Mouse (Mus musculus) thymus, adult 2 months (tissue): Measurements from ENCODE around the gene Camsap1. TPM values are rescaled to one million over a fixed set of nuclear protein-coding genes. Genes with fewer than 3 reads are reported as not detected.

Experiments
- DNase-seq: peaks from one replicate; pipeline ENCODE4 v3.0.0; 2021
- H3K27ac ChIP-seq: fragments of 200-500 bp; 2 replicates; pipeline ENCODE4 v1.5.1; 2012; ENCODE audit warnings: low read length, control low read depth; ENCODE audit not compliant: control insufficient read depth, insufficient read depth
- H3K27me3 ChIP-seq: fragments of 200-500 bp; 2 replicates; pipeline ENCODE4 v1.6.1; 2012; ENCODE audit warnings: mild to moderate bottlenecking, low read length, moderate library complexity, mixed read lengths; ENCODE audit not compliant: control insufficient read depth, insufficient read depth
- H3K36me3 ChIP-seq: fragments of 200-500 bp; 2 replicates; pipeline ENCODE4 v1.6.1; 2012; ENCODE audit warnings: mild to moderate bottlenecking, low read length, moderate library complexity; ENCODE audit not compliant: control insufficient read depth, insufficient read depth
- H3K4me1 ChIP-seq: fragments of 200-500 bp; replicated peaks from 2 replicates; pipeline ENCODE4 v1.6.1; 2012; ENCODE audit warnings: low read length; ENCODE audit not compliant: control insufficient read depth, insufficient read depth
- H3K4me3 ChIP-seq: fragments of 200-500 bp; 2 replicates; pipeline ENCODE4 v1.5.1; 2012; ENCODE audit warnings: mild to moderate bottlenecking, low read length, control low read depth, moderate library complexity; ENCODE audit not compliant: control insufficient read depth, insufficient read depth
- CTCF ChIP-seq: fragments of 200-500 bp; IDR thresholded peaks from 2 replicates; pipeline ENCODE4 v1.5.1; 2012; ENCODE audit warnings: mild to moderate bottlenecking, control low read depth, low read length, moderate library complexity, borderline replicate concordance; ENCODE audit not compliant: control insufficient read depth, poor library complexity, insufficient read depth; ENCODE audit errors: extremely low read depth
- POLR2A ChIP-seq: fragments of 200-500 bp; IDR thresholded peaks from 2 replicates; pipeline ENCODE4 v1.6.1; 2012; ENCODE audit warnings: mild to moderate bottlenecking, low read length, control low read depth, moderate library complexity; ENCODE audit not compliant: control insufficient read depth, poor library complexity, insufficient read depth; ENCODE audit errors: extremely low read depth
- WGBS: fragments of 180-500 bp; shearing (Covaris S2); methylation state at CpG from one replicate; pipeline ENCODE4 v1.1.7; 2018; 5-methylcytosine and 5-hydroxymethylcytosine counted together
- polyA plus RNA-seq: library from polyadenylated mRNA; depleted of rRNA; stranded (reverse); fragments of >200 nt; gene quantifications from 2 replicates; pipeline ENCODE4 v1.2.3, GENCODE M21; 2012

Gene Camsap1
- polyA plus RNA-seq, 1 experiment = 20.7 TPM

GRCm38 (mm10) chr2:25969319-25969718 is 13.8 kb downstream of the Camsap1 start:
- H3K27me3 ChIP-seq = no peaks in the 10 kb centered on the region
- no peak for DNase-seq
- no peak overlapping the region; the same call in 1 of the 2 replicates for H3K27ac ChIP-seq
- TF ChIP-seq CTCF = no peak
- TF ChIP-seq POLR2A = no peak
- peaks cover 14% of the 10 kb centered on the region; the same call in 1 of the 2 replicates for H3K36me3 ChIP-seq
- H3K4me3 ChIP-seq = no peak overlapping the region
- H3K4me1 ChIP-seq = peaks cover 2% of the 10 kb centered on the region; the same call in 1 of the 2 replicates
- WGBS = 97% methylated on average over 4 of the region's 4 CpGs

DNA sequence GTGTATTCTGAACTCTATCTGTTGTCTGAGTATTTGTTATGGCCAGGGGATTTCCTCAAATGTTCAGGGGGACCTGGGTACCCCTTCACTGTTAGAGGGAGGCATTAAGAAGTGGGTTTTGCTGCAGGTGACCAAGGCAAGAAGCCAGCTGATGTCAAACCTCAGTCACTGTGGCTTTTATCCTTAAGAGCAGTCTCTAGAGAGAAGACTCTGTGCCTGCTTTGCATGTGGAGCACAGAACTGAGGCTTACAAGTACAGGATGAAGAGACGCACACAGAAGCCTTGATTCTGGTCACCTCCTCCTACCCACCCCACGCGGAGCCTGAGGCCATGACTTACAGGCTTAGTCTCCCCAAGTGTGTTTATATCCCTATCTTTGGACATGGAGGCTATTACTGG is 33.8 kb downstream of the Camsap1 start:
- Histone ChIP-seq H3K36me3 (peaks cover 9% of the 10 kb centered on the region), H3K27me3 (no peaks in the 10 kb centered on the region), H3K27ac (no peak overlapping the region), H3K4me1 (no peaks in the 10 kb centered on the region), H3K4me3 (no peak overlapping the region)
- DNase-seq = no peak
- no peak for TF ChIP-seq CTCF
- 98% methylated on average over 3 of the region's 3 CpGs for WGBS

GRCm38 (mm10) chr2:25947950-25948349 is 35.1 kb downstream of the Camsap1 start:
- Histone ChIP-seq H3K36me3 (peaks cover 17% of the 10 kb centered on the region), H3K27me3 (no peaks in the 10 kb centered on the region), H3K27ac (no peak overlapping the region), H3K4me1 (no peaks in the 10 kb centered on the region), H3K4me3 (no peak overlapping the region)
- WGBS = 96% methylated on average over 3 of the region's 3 CpGs
- TF ChIP-seq POLR2A = no peak
- TF ChIP-seq CTCF = no peak
- no peak for DNase-seq

DNA sequence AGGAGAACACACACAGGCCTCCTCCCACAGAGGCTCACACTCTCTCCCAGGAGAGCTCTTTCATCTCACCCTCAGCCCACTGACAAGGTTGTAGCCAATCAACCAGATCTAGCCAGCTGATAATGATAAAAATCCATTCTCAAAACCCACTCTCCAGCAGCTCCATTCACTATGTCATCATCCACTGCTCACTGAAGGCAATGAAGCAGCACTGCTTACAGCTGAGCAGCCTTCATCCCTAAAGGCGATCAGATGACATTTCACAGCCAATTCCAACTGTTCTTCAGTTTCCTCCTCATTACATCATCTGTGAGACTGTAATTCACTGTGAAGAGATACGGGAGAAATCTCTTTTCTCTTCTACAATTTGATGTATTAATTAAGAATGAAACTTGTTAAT is 39.3 kb downstream of the Camsap1 start:
- H3K4me1 ChIP-seq = peaks cover 11% of the 10 kb centered on the region
- H3K36me3 ChIP-seq = peaks cover 21% of the 10 kb centered on the region
- no peak overlapping the region for H3K27ac ChIP-seq
- WGBS = 95% methylated on average over 2 of the region's 2 CpGs
- no peak for TF ChIP-seq CTCF
- no peak overlapping the region for H3K4me3 ChIP-seq
- no peaks in the 10 kb centered on the region for H3K27me3 ChIP-seq
- no peak for DNase-seq

- Histone ChIP-seq H3K36me3 (peaks cover 39% of the 10 kb centered on the region), H3K27me3 (no peaks in the 10 kb centered on the region), H3K27ac (peak overlapping the region; percentile 89), H3K4me1 (peaks cover 11% of the 10 kb centered on the region), H3K4me3 (no peak overlapping the region)
- DNase-seq = peak; percentile 54
- TF ChIP-seq POLR2A (no peak), CTCF (no peak)
- 10% methylated on average over 6 of the region's 6 CpGs for WGBS
Measured at GRCm38 (mm10) chr2:25940503-25940902, 42.6 kb downstream of the Camsap1 start.

DNA sequence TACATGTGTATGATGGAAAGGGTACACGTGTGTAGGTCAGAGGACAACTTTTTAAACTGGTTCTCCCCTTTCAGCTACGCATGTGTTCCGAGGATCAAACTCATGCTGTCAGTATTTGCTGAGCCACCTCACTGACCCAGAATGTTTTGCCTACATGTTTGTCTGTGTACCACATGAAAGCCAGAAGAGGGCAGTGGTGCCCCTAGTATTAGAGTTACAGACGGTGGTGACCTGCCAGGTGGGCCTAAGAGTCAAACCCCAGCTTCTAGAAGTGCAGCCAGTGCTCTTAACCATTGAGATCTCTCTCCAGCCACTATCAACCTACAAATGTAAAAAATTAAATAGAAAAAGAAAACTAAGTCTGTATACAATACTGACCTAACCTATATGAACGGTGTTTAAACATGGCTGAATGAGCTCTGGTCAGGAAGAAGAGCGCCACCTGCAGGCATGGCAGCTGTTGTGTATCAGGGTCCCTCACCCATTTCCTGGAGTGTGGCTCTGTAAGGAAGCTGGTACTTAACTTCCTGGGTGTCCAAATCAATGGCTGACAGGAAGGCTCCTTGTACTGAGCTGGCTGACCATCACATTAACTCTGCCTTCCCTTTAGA is 51.7 kb downstream of the Camsap1 start:
- Histone ChIP-seq H3K27me3 (no peaks in the 10 kb centered on the region), H3K27ac (no peak overlapping the region), H3K4me3 (no peak overlapping the region), H3K36me3 (peaks cover 42% of the 10 kb centered on the region), H3K4me1 (no peaks in the 10 kb centered on the region)
- 90% methylated on average over 6 of the region's 6 CpGs for WGBS
- DNase-seq = peak; percentile 22
- TF ChIP-seq POLR2A (no peak), CTCF (no peak)

DNA sequence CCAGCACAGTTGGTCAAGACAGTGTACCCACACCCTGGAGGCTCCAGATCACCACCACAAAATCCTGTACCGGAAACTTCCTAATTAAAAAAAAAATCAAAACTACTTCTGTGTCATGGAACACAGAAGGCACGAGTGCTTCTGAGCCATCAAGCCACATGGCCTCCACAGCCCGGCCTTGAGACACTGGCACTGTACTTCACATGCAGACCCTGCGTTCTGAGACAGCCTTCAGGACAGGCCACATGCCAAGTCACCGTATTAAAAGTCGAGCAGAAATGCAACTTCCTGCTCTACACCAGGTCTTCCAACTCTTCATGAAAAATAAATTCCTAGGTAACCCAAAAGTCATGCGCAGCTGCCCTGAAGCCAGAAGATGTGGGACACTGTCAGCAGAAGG is 55.3 kb downstream of the Camsap1 start:
- TF ChIP-seq POLR2A (no peak), CTCF (no peak)
- H3K4me3 ChIP-seq = no peak overlapping the region
- peaks cover 12% of the 10 kb centered on the region for H3K36me3 ChIP-seq
- no peak overlapping the region for H3K27ac ChIP-seq
- 88% methylated on average over 7 of the region's 7 CpGs for WGBS
- no peaks in the 10 kb centered on the region for H3K27me3 ChIP-seq
- no peak for DNase-seq
- H3K4me1 ChIP-seq = no peaks in the 10 kb centered on the region
